Mouse (Mus musculus) spleen, embryonic (tissue): ENCODE results near the gene Ust.

ENCODE experiments used
- CTCF ChIA-PET: fragments of 350-600 bp; sonication (Branson Sonifier 250); formaldehyde crosslinking; loops from one replicate; lab custom pipeline; 2022; lab: Charles Lee

Gene Ust

DNA sequence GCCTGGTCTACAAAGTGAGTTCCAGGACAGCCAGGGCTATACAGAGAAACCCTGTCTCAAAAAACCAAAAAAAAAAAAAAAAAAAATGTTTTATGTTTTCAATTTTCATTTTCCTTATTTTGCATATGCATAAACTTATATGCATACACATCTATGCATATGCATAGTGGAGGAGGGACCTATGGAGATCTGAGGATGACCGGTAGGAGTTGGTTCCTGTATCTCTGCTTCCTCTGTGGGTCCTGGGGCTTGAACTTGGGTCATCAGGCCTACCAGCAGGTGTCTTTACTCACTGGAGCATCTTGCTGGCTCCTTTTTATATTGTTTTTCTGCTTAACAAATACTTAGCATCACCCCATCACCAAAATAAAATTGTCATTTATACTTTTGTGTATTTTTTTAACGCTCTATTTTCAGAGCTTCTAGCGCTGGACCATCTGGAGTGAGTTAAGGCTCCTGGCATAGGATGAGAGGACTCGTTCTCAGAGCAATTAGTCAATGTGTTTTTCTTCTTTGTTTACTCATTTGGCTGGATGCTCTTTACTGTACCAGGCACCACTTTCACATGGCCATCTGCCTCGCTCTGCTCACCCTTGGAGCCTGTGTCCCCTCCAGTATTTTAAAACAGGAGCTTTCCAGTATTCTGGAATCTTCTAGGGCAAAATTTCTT, 290.8 kb downstream of the Ust start:
- CTCF ChIA-PET = no interaction called here

DNA sequence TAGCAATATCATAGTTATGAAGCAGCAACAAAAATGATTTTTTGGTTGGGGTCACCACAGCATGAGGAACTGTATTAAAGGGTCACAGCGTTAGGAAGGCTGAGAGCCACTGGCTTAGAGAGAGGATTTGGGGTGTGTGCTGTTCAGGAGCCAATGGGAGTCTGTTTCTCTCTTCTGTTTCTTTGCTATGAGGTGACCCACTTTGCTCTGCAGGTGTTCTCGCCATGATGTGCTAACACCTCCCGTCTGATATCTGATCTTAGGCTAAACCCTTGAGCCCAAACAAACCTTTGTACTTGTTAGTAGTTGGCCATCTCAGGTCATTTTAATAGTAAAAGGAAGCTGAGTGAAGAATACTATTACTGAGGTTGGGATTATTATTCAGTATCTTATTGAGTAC, 292.0 kb downstream of the Ust start:
- CTCF ChIA-PET = no interaction called here

DNA sequence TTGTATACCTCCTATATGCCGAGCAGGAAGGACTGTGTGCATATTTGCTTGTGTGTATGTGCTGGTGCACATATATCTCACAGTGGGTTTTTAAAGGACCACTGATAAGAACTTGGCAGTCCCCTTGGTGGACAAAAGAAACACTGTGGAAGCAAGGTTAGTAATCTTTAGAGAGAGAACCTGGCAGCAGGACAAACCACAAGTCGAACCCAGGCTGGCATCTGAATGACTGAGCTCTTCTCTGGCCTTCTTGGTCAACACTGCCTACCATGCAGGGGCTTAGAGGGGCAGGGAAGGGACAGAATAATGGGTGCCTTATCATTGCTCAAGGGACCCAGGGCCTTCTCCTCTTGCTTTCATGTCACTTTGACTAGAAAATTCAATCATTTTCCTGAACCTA, 294.0 kb downstream of the Ust start:
- CTCF ChIA-PET = no interaction called here

DNA sequence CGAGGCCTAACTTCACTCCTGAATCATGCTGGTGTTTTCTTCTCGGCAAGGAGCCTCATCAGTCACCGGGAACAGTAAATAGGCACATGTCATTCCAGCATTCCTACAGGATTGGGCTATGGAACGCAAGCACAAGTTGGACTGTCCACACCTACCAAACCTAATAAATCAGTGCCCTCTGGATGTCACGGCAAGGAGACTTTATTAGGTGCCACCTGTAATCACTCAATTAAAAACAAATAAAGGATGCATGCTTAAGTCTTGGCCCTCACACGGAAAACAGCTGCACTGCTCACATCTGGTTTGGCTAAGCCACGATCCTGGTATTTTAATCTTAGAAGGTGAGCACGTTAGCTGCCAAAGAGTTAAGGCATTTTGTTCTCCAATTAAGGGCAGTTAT, 294.6 kb downstream of the Ust start:
- CTCF ChIA-PET = interaction anchor here (0.5 kb wide), 1 partner anchor 20 kb away, joined by 4 read pairs; no protein-coding TSS in a partner anchor

DNA sequence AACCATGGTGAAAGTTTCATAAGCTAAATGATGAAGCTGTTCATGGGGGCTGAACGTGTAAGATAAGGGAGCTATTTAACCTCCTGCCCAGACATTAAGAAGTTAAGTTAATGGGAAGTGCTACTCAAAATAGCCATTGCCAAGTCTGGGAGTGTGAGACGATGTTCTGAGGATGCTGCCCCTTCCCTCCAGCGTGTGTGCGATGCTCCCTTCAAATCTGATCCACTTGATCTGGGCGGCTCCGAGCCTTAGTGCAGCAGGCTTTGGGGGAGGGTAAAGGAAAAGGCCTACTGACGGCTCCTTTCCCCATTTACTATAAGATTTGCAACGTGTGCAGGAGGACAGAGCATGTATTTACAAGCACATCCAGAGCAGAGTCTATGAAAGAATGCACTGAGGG, 301.7 kb downstream of the Ust start:
- CTCF ChIA-PET = no interaction called here

DNA sequence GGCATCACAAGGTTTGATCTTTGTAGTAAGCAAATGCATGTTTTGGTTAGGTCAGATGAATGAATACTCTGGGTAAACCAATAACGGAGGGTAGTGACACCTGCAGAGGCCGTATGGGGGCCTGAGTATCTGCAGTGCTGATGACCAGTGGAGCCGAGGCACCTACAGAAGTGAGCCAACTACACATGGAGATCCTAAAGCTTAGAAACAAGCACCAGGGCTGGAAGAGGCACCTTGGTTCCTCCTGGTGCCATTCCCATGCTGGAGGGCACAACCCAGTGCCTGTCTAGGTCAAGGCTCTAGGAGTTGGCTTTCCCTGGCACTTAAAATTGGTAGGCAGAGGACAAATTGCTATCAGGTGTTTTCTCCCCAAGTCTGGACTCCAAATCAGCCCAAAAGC, 303.4 kb downstream of the Ust start:
- CTCF ChIA-PET = interaction anchor here (0.6 kb wide), 1 partner anchor 16 kb away, joined by 10 read pairs; no protein-coding TSS in a partner anchor

DNA sequence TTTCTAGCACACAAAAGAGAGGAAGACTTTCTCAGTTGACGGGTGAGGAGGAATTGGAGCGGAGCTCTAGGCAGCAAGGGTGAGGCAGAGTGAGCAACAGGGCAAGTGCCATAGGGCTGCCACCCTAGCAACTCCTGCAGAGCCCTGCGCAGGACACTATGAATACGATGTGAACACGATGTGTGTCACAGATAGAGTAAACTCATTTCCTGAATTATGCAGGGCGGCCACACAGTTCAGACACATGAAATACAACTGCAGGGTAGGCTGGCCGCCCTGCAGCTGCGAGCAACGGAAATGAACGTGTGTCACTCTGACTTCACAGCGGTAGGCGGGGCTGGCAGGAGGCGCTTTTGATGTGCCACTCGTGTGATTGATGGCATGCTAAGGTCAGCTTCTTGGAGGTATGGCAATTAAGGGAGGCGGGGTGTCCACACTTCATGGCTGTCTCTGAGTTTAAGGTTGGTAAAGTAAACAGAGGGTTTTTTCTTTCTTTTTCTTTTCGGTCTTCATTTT, 304.7 kb downstream of the Ust start:
- CTCF ChIA-PET = no interaction called here

DNA sequence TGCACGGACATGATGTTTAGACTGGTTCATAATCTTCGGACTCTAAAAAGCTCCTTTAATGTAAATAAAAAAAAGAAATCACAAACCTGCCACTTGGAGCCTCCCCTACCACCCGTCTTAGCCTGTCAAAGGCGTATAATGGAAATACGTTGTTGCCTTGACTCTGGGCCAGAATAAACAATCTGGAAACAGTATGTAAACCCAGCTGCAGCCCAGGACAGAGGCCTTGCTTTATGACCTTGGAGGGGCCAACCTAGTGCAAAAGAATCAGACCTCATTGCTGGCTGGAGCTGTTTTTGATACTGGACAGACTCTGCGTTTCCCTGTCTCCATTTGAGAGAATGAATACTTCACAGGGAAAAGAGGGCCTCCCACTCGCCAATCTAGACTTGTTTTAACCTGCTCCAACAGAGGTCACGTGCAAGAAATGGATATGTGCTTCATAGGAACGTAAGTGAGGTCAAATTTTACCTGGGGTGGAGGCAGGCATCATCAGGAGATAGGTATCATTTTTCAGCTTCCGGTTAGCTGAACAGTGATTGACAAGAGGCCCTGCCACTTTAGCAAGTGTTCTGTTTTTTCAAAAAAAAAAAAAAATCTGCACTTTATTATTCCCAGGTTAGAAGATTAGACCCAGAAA, 305.2 kb downstream of the Ust start:
- CTCF ChIA-PET = no interaction called here

DNA sequence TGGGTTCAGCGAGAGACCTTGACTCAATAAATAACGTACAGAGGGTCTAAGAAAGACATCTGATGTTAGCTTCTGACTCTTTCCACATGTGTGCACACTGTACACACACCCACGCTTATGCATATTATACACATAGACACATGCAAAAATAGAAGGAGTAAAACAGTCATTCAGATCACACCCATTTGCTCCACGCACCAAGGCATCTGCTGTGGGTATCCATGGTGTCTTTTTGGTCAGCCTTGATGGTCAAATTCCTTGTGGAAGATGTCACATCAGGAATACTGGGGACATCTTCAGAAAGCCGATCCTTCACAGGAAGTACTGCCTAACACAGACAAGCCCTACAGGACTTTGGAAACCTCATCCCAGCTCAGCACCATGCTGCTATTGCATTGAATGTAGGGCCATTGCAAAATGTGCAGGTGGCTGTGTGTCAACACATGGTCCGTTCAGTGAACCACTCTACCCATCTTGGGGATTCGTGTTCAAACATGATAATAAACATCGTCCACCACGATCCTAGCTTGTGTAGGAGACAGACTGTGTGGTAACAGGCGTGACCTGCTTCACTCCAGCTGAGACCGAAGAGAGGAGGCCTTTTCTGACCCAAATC, 305.9 kb downstream of the Ust start:
- CTCF ChIA-PET = no interaction called here

DNA sequence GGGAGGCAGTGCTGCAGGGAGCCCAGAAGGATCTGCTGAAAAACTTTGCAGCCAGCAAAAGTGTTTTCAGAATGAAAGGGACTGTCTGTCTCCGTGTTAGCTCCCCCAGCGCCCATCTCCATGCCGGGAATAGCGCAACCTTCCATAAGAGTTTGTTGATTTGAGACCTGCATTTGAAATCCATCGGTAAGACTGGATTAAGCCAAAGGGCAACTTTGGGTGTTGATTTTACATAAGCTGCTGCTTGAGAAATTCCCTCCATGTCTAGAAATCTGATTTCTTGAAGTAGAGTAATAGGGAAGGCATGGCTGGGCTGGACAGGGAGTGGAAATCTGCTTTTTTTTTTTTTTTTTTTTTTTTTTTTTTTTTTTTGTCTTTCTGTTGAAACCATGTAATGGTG, 306.9 kb downstream of the Ust start:
- CTCF ChIA-PET = no interaction called here

DNA sequence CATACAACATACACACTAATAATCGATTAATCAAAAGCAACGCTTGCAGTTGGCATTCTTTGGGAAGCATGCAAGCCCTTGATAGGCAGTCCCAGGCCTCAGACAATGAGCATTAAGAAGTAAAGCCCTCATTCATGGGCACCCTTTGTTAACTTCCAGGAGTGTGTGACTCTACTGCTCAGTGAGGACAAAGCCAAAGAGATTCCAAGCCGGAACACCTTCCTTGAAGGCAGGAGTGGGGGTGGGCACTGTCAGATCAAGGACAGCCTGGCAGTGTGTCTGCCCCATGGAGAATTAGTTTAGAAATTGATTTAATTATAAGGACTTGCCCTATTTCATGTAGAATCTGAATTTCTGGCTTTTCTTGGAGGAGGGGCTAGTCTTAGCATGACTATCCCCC, 308.3 kb downstream of the Ust start:
- CTCF ChIA-PET = no interaction called here

DNA sequence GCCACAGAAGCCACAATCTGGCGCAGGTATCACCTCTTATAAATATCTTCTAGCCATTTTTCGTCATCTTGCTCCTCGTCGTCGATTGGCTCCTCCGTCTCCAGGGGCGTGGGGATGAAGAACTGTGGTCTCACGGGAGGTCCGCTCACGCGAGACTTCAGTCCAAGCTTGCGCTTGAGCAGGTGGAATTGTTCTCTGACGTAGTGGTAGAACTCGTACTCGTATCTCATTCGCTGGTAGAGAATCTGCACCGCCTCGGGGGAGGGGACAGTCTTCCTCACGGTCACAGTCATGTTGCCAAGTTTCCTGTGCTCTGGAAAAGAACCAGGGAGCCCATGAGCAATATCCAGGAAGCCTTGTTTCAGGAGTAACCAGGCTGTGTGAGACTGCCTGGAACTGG, 311.3 kb downstream of the Ust start:
- CTCF ChIA-PET = no interaction called here

DNA sequence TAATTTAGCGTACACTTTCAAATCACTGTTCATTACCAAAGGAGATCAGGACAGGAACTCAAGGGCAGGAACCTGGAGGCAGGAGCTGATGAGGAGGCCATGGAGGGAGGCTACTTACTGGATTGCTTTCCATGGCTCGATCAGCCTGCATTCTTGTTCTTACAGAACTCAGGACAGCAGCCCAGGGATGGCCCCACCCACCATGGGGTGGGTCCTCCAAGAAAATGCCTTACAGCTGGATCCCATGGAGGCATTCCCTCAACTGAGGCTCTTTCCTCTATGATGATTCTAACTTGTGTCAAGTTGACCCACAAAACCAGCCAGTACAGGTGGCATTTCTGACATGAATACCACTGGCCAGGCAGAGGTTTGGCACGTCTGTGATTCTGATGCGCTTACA, 314.9 kb downstream of the Ust start:
- CTCF ChIA-PET = no interaction called here

DNA sequence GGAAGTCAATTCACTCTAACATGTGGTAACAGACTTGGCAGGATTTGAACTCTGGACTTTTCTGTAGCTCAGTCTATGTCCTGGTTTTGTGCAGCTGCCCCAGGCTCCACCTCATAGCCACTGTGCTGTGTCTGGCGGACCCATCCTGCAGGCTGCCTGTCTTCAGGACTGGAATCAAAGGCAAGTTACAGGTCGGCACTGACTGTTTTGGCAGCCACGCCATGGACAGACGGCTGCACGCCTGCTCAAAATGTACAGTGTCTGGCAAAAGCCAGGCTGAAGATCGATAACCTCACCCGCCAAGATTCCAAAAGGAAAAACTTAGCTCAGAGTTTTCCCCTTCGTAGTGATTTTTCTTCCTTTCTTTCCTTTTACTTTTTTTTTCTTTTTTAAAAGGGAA, 318.8 kb downstream of the Ust start:
- CTCF ChIA-PET = interaction anchor here (1.1 kb wide), 1 partner anchor 16 kb away, joined by 10 read pairs; no protein-coding TSS in a partner anchor

DNA sequence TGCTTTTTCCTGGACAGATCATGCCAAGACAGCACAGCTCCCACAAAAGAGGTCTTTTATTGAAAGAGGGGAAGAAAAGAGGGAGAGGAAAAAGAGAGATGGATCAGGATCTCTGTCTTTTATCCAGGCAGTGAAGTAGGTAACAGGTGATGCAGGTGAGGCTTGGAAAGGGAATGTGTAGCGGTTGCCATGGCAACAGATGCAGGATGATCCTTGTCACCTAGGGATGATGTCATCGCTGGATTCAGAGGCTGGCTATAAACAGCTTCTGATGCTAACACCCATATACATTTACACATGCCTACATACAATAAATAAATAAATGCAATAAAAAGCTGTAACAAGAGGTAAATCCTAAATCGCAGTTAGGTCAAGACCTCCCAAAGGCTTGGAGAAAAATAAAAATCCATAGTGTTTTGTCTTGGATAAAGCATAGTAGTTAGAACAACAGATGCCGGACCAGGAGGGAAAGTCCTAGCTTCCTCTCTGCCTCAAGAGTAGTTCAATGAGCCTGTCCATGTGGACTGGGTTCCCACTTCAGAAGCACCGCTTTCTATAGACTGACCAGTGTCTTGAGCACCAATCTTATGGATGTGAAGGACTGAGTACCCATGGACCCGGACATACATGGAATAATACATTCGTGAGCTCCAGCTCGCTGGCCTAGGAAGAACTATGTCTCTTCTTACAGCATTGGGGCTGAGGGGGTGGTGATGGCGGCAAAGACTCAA, 319.4 kb downstream of the Ust start:
- CTCF ChIA-PET = interaction anchor here (1.1 kb wide), 1 partner anchor 16 kb away, joined by 10 read pairs; no protein-coding TSS in a partner anchor

DNA sequence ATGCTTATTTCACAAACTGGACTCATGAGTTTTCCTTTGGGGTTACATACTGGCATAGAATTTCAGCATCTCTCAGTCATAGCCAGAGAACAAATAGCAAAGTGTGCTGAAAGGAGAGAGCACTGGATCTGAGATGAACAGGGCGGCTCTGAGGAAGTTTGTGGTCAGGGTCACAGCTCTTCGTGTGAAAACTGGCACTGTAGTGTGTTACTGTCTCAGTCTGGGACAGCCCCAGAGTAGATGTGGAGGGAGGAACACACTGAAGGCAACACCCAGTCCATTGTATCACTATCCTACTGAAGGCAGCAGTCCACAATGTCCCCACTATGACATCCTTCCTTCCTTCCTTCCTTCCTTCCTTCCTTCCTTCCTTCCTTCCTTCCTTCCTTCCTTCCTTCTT, 321.0 kb downstream of the Ust start:
- CTCF ChIA-PET = interaction anchor here (0.6 kb wide), 1 partner anchor 388 kb away, joined by 3 read pairs; no protein-coding TSS in a partner anchor

DNA sequence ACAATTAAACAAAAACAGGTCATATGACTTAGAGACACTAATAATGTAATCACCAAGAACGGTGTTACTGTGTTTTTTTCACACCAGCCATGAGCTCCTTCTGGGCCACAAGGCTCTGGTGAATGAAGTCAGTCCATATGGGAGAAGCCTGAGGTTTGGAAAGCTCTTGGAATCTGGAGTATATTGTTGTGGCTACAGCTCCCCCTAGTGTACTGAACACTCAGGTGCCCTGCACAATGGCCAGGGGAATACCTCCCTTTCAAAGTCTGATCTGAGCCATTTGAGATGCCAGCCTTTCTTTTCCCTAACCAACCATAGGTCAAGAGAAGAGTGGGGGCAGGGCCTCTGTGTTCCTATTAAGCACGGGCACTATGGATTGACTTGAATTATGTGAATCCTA, 322.3 kb downstream of the Ust start:
- CTCF ChIA-PET = no interaction called here

DNA sequence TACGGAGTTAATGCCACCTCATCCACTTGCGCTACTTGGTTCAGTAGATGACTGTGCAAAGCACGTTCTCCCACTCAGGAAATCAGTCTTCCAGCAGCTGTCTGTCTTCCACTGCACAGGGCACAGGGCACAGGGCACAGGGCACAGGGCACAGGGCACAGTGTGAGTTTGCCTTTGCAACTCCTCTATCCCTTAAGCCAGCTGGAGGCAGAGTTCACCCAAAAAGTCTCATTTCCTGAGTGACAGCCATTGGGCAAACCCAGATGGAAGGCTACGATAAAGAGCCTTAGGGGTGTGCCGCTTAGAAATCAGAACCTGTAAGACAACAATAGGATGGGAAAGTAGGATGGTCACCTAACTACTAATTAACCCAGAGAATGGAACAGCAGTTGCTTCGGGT, 322.9 kb downstream of the Ust start:
- CTCF ChIA-PET = interaction anchor here (0.5 kb wide), 1 partner anchor 709 kb away, joined by 3 read pairs; no protein-coding TSS in a partner anchor

DNA sequence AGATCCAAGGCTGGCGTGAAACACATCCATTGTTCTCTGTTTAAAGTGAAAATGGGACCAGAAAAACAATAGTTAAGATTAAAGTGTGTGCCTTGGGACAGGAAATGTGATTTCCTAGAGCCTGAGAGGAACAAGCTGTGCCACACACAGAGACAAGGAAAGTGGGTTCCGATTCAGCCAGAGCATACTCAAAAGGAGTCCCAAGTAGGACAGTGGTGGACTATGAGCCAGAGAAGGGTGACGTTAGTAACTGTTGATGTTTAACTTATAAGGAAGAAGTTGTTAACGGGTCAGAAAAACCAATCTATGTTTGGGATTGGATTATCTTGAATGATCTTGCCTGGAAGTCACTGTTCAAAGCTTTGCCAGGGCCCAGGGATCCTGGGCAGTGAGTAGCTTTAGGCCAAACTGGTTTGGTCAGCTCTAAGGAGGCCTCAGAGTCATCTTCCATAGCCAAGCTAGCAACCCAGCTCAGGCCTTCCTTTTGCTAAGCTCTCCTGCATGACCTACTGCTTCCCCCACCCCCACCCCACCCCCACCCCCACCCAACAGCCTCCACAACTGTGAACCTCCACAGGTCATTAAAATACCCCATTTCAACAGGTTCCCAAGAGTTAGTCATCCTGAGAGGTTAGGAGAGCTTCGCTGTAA, 329.2 kb downstream of the Ust start:
- CTCF ChIA-PET = no interaction called here

DNA sequence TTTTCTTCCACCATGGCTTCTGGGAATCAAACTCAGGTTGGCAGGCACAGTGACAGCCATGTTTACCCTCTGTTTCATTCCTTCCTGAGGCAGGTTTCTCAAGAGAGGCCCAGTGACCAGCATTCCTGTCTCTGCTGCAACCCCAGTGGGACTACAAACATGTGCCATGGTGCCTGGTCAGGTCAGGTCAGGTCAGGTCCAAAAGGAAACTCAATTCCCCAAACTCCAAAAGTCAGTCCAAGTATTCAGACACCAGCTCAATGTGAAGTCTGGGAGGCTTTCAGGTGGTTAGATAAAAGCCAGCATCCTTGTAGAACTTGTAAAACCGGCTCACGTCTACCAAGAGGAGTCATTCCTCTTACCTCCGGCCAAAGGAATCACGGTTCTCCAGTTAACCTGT, 333.0 kb downstream of the Ust start:
- CTCF ChIA-PET = no interaction called here

DNA sequence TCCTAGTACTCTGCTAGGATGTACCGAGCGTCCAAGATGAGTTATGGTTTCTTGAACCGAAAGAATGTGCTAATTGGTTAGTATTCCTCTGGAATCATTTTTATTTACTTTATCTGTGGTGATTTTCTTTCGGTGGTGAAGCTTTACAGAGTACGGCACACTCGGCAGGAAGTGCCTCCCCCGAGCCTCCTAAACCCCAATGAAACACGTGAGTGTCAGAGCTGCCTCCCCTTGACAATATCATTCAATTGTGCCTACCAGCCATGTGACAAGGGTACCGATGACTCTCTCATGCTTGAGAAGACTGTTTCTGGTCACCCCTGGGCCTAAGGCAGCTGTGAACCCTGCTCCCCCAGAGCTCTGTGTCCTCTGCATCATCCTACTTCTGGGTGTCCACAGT, 333.9 kb downstream of the Ust start:
- CTCF ChIA-PET = interaction anchor here (0.6 kb wide), 1 partner anchor 288 kb away, joined by 3 read pairs; no protein-coding TSS in a partner anchor
